Mouse (Mus musculus) CH12.LX (cell line): ENCODE measurements at regions not wholly inside any gene's neighbourhood (a gene's known extent, or its start where the extent isn't known, plus 50 kb on each side); places are given as distances from the start of the nearest gene placed in this dataset.

ENCODE experiments used
- DNase-seq: peaks from one replicate; pipeline ENCODE4 v3.0.0-alpha.2; 2013; ENCODE audit errors: extremely low read depth
- H3K27ac ChIP-seq: 2 replicates; pipeline ENCODE4 v1.5.1; 2012; ENCODE audit warnings: low read depth, mild to moderate bottlenecking, control low read depth, moderate library complexity; ENCODE audit not compliant: insufficient read depth
- H3K27me3 ChIP-seq: replicated peaks from 2 replicates; pipeline ENCODE3; 2012; ENCODE audit warnings: inconsistent platforms
- H3K36me3 ChIP-seq, 2 experiments: replicated peaks in 1 of 2; 2 replicates each; pipeline versions ENCODE3 to v1.6.1; 2012; ENCODE audit warnings: inconsistent platforms in 1 of 2, low read length in 1 of 2, mild to moderate bottlenecking in 1 of 2, mixed read lengths in 1 of 2, moderate library complexity in 1 of 2; ENCODE audit not compliant: control insufficient read depth in 1 of 2, insufficient read depth in 1 of 2
- H3K4me1 ChIP-seq, 2 experiments: 2 replicates each; pipeline ENCODE4 v1.6.1; 2012; ENCODE audit warnings: inconsistent platforms in 1 of 2, moderate library complexity in 1 of 2; ENCODE audit not compliant: insufficient read depth in 2 of 2, control insufficient read depth in 1 of 2
- H3K4me2 ChIP-seq: 2 replicates; pipeline ENCODE4 v1.6.1; 2012; ENCODE audit warnings: low read depth, mild to moderate bottlenecking, control low read depth; ENCODE audit not compliant: poor library complexity, insufficient read depth, severe bottlenecking
- H3K4me3 ChIP-seq, 3 experiments: fragments of 150-350 bp in 1 of 3; sonication (generic) in 1 of 3; replicated peaks in 1 of 3; 2 replicates each; pipeline versions ENCODE3 to v1.5.1; 2011 to 2012; ENCODE audit warnings: low read depth in 2 of 3, low read length in 2 of 3, mild to moderate bottlenecking in 2 of 3, moderate library complexity in 2 of 3, control low read depth in 1 of 3, improper control_type of control experiment in 1 of 3, inconsistent platforms in 1 of 3, mixed read lengths in 1 of 3; ENCODE audit not compliant: poor library complexity in 1 of 3
- H3K79me2 ChIP-seq: replicated peaks from 2 replicates; pipeline ENCODE4 v1.6.1; 2012; ENCODE audit warnings: mild to moderate bottlenecking, moderate library complexity; ENCODE audit not compliant: control insufficient read depth, poor library complexity, insufficient read depth, severe bottlenecking; ENCODE audit errors: extremely low read depth
- H3K9ac ChIP-seq: 2 replicates; pipeline ENCODE4 v1.6.1; 2012; ENCODE audit warnings: low read depth, mild to moderate bottlenecking, control low read depth, moderate library complexity; ENCODE audit not compliant: insufficient read depth
- H3K9me3 ChIP-seq: replicated peaks from 2 replicates; pipeline ENCODE3; 2012; ENCODE audit warnings: low read length, inconsistent platforms, mixed read lengths
- CHD1 ChIP-seq: IDR thresholded peaks from 2 replicates; pipeline ENCODE4 v1.6.1; 2012; ENCODE audit warnings: low read depth, low read length, improper control_type of control experiment, inconsistent platforms
- E2F4 ChIP-seq: IDR thresholded peaks from 2 replicates; pipeline ENCODE4 v1.6.1; 2011; ENCODE audit warnings: low read depth, low read length, improper control_type of control experiment; ENCODE audit not compliant: insufficient replicate concordance
- ELF1 ChIP-seq: IDR thresholded peaks from 2 replicates; pipeline ENCODE4 v1.6.1; 2014; ENCODE audit warnings: low read depth, mild to moderate bottlenecking, inconsistent platforms, low read length, improper control_type of control experiment
- EP300 ChIP-seq: IDR thresholded peaks from 2 replicates; pipeline ENCODE4 v1.6.1; 2011; ENCODE audit warnings: low read length, improper control_type of control experiment
- GABPA ChIP-seq: IDR thresholded peaks from 2 replicates; pipeline ENCODE4 v1.6.1; 2012; ENCODE audit warnings: low read depth, low read length, improper control_type of control experiment, inconsistent platforms; ENCODE audit not compliant: insufficient replicate concordance
- HCFC1 ChIP-seq: IDR thresholded peaks from 2 replicates; pipeline ENCODE4 v1.6.1; 2012; ENCODE audit warnings: low read depth, mild to moderate bottlenecking, inconsistent platforms, low read length, improper control_type of control experiment
- KAT2A ChIP-seq: IDR thresholded peaks from 2 replicates; pipeline ENCODE4 v1.6.1; 2012; ENCODE audit warnings: low read length, improper control_type of control experiment, inconsistent platforms; ENCODE audit not compliant: insufficient replicate concordance
- MAX ChIP-seq: IDR thresholded peaks from 2 replicates; pipeline ENCODE4 v1.6.1; 2011; ENCODE audit warnings: low read length, improper control_type of control experiment
- MEF2A ChIP-seq: IDR thresholded peaks from 2 replicates; pipeline ENCODE4 v1.6.1; 2014; ENCODE audit warnings: low read depth, mild to moderate bottlenecking, inconsistent platforms, low read length, improper control_type of control experiment, borderline replicate concordance
- MXI1 ChIP-seq: IDR thresholded peaks from 2 replicates; pipeline ENCODE4 v1.6.1; 2011; ENCODE audit warnings: mild to moderate bottlenecking, low read depth, low read length, improper control_type of control experiment
- NELFE ChIP-seq: IDR thresholded peaks from 2 replicates; pipeline ENCODE4 v1.6.1; 2011; ENCODE audit warnings: low read depth, low read length, improper control_type of control experiment
- PAX5 ChIP-seq: IDR thresholded peaks from 2 replicates; pipeline ENCODE4 v1.6.1; 2012; ENCODE audit warnings: low read length, inconsistent platforms, mixed read lengths
- POLR2AphosphoS2 ChIP-seq: IDR thresholded peaks from 2 replicates; pipeline ENCODE4 v1.6.1; 2011; ENCODE audit warnings: low read depth, low read length, improper control_type of control experiment
- RAD21 ChIP-seq: IDR thresholded peaks from 2 replicates; pipeline ENCODE4 v1.6.1; 2011; ENCODE audit warnings: low read depth, mild to moderate bottlenecking, low read length, improper control_type of control experiment, moderate library complexity
- RCOR1 ChIP-seq: conservative IDR thresholded peaks from 2 replicates; pipeline ENCODE4 v1.6.1; 2012; ENCODE audit warnings: low read depth, mild to moderate bottlenecking, inconsistent platforms, low read length, improper control_type of control experiment
- SMC3 ChIP-seq: IDR thresholded peaks from 2 replicates; pipeline ENCODE4 v1.6.1; 2011; ENCODE audit warnings: low read depth, low read length, improper control_type of control experiment
- UBTF ChIP-seq: IDR thresholded peaks from 2 replicates; pipeline ENCODE4 v1.6.1; 2012; ENCODE audit warnings: low read depth, mild to moderate bottlenecking, inconsistent platforms, low read length, improper control_type of control experiment, moderate library complexity
- USF1 ChIP-seq: IDR thresholded peaks from 2 replicates; pipeline ENCODE4 v1.6.1; 2014; ENCODE audit warnings: low read depth, mild to moderate bottlenecking, inconsistent platforms, low read length, improper control_type of control experiment
- ZC3H11A ChIP-seq: IDR thresholded peaks from 2 replicates; pipeline ENCODE4 v1.6.1; 2012; ENCODE audit warnings: low read depth, mild to moderate bottlenecking, inconsistent platforms, low read length, improper control_type of control experiment
- ZNF384 ChIP-seq: IDR thresholded peaks from 2 replicates; pipeline ENCODE4 v1.6.1; 2012; ENCODE audit warnings: low read depth, low read length, improper control_type of control experiment, inconsistent platforms
- dilution Hi-C: fragments of 300-500 bp; cut with MboI; formaldehyde crosslinking; loops from 2 replicates; pipeline ENCODE4 v1.14.3; 2020; ENCODE audit warnings: low sequenced_read_pairs; ENCODE audit not compliant: extremely low pct_unique_long_range_greater_than_20kb, extremely low pct_ligation_motif_present
- in situ Hi-C: fragments of 300-500 bp; cut with MboI; formaldehyde crosslinking; loops from 3 replicates; pipeline ENCODE4 v1.14.3; 2019; ENCODE audit warnings: low sequenced_read_pairs, low pct_ligation_motif_present, low pct_unique_long_range_greater_than_20kb, mixed read lengths

DNA sequence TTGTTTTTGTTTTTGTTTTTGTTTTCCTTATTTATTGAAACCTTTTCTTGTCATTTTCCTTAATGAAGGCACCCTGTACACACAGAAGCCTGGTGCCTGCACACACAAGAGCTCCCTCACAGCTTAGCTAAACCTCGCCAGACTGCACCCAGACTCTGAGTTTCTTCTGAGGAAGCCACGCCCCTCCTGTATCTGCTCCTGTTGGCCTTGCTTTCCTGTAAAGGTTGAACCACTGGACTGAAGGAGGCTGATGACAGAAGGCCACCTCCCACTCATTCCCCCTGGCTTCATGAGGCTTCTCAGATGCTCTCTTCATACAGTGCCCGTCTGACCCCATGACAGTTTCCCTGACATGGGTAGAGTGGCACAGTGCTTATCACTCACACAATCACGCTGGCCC, 97.2 kb upstream of the Slc34a2 start:
- Histone ChIP-seq H3K4me1 (peaks cover 2 to 7% of the 10 kb centered on the region in 2 experiments; a peak in 2 of 4 replicates), H3K4me2 (no peak overlapping the region), H3K79me2 (no peaks in the 10 kb centered on the region), H3K27ac (no peak overlapping the region), H3K36me3 (no peaks in the 10 kb centered on the region), H3K9ac (no peak overlapping the region), H3K4me3 (no peak overlapping the region), H3K9me3 (no peaks in the 10 kb centered on the region), H3K27me3 (no peaks in the 10 kb centered on the region)
- no peak for TF ChIP-seq E2F4
- TF ChIP-seq USF1, result no peak
- TF ChIP-seq PAX5, result no peak
- TF ChIP-seq NELFE, result no peak
- TF ChIP-seq POLR2AphosphoS2, result no peak
- no peak for TF ChIP-seq ZC3H11A
- no peak for TF ChIP-seq RAD21
- TF ChIP-seq SMC3, result no peak
- no peak for TF ChIP-seq RCOR1
- no peak for TF ChIP-seq EP300
- no peak for TF ChIP-seq MAX
- TF ChIP-seq GABPA, result no peak
- TF ChIP-seq ELF1, result no peak
- in situ Hi-C loops, result no loop called here
- no peak for DNase-seq
- dilution Hi-C loops, result no loop called here

DNA sequence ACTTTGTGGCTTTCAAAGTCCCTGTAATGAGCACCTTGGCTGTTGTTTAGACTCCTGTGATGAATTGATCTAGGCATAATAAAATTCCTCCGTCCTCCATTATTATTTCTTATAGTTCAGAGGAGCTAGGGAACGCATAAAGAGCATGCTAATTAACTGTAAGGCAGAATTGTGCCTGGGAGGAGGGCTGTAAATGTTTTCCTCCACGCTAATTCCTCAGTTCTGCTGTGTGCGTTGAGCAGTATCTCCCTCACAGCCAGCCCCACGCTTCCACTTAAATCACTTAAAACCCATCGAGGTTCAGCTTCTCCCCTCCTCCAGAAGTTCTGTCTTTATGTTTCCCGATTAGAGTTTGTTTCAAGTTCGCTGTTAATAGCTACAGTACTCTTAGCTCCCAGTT, 84.0 kb upstream of the Slc34a2 start:
- no peak overlapping the region for H3K4me2 ChIP-seq
- H3K27ac ChIP-seq, result no peak overlapping the region
- H3K9me3 ChIP-seq, result no peaks in the 10 kb centered on the region
- peaks cover 14 to 29% of the 10 kb centered on the region in 2 experiments for H3K4me1 ChIP-seq
- no peak overlapping the region for H3K9ac ChIP-seq
- in situ Hi-C loops (no loop called here), dilution Hi-C loops (no loop called here)
- no peaks in the 10 kb centered on the region for H3K27me3 ChIP-seq
- TF ChIP-seq KAT2A, result no peak
- TF ChIP-seq ZC3H11A, result no peak
- no peak for TF ChIP-seq ZNF384
- no peak for TF ChIP-seq CHD1
- no peak for TF ChIP-seq NELFE
- no peak for TF ChIP-seq MXI1
- TF ChIP-seq HCFC1, result no peak
- no peak for TF ChIP-seq MEF2A
- no peak for TF ChIP-seq UBTF
- no peaks in the 10 kb centered on the region for H3K79me2 ChIP-seq
- DNase-seq, result no peak
- H3K4me3 ChIP-seq, result no peak overlapping the region
- no peaks in the 10 kb centered on the region for H3K36me3 ChIP-seq
